10 mouse cellular contexts compared by ENCODE assay signal in the genomic region with DNA sequence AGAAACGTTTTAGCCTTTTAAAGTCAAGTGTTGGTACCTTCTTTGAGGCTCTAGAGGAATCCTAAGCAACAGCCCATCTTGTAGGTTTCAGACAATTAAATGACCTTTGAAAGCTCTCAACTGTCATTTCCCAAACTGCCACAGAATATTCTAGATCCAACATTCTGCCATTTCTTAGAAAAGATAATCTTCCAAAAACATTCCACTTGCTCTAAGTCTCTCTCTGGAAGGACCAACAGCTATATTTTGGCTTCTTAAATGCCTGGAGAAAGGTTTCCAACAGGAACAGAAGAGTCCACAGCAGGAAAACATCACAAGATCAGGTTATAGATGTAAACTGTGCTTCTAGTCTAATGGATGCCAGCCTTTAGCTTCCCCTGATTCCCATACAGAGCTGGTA. TPM values are rescaled to one million over a fixed set of nuclear protein-coding genes. Genes with fewer than 3 reads are reported as not detected.
A peak's percentile ranks its signal among the peaks of the same experiment; 100 is the strongest.
DNase-seq lines count a peak whose midpoint lies in the region; ATAC-seq and TF ChIP-seq lines count a peak whose summit lies in the region.
"Had no signal": no experiment of that assay in that cellular context is flagged by ENCODE, and none has a peak within 500 bp of the region (broad histone marks: within the 10 kb centered on the region; RNA-seq: fewer than 3 reads in every experiment).

A gene (minus strand): TSS at position 101 of the 400 bp plus-strand sequence.
A gene (plus strand): TSS at position 162 of the 400 bp plus-strand sequence.

- H3K9ac ChIP-seq in heart, adult 2 months (ENCODE audit: low read depth, low read length): no peak within 1 kb of the TSS
- no peak within 1 kb of the TSS for H3K9ac ChIP-seq in liver, embryonic 14.5 days (replicated peaks)

- H3K4me1 ChIP-seq in heart, adult 2 months (ENCODE audit: control insufficient read depth, insufficient read depth, low read length): 0 out of 2 replicates have a peak, but pooled peaks cover 3% of the 10 kb centered on the region
- H3K4me1 ChIP-seq in testis, adult 2 months (ENCODE audit: control insufficient read depth, insufficient read depth, low read length): no peaks in the 10 kb centered on the region
- peaks cover 6 to 13% of the 10 kb centered on the region in 2 experiments for H3K4me1 ChIP-seq in liver, embryonic 14.5 days (replicated peaks; ENCODE audit: control insufficient read depth in 2 of 2, insufficient read depth in 2 of 2, low read length in 1 of 2)

- no peaks in the 10 kb centered on the region for H3K27me3 ChIP-seq in heart, adult 2 months (ENCODE audit: control insufficient read depth, insufficient read depth, low read length)
- no peaks in the 10 kb centered on the region for H3K27me3 ChIP-seq in testis, adult 2 months (ENCODE audit: control insufficient read depth, insufficient read depth, low read length)
- H3K27me3 ChIP-seq in liver, embryonic 14.5 days (ENCODE audit: control insufficient read depth, insufficient read depth, low read length): no peaks in the 10 kb centered on the region

- no peak for ATAC-seq in liver, embryonic 14.5 days (ENCODE audit: insufficient read depth)
- ATAC-seq in activated CD4-positive, CD25-positive, alpha-beta regulatory T cell, adult 4 months: no peak
- no peak for ATAC-seq in monocyte, adult 5-6 weeks (replicated peaks; ENCODE audit: insufficient number of reproducible peaks, low FRiP score, low TSS enrichment, poor library complexity, severe bottlenecking)

- no peak for TF ChIP-seq CTCF in heart, adult 2 months (IDR thresholded peaks at IDR 0.05)
- no peak for TF ChIP-seq CTCF in testis, adult 2 months (IDR thresholded peaks at IDR 0.05; ENCODE audit: control insufficient read depth, insufficient read depth, insufficient replicate concordance, low read depth, low read length)
- no peak for TF ChIP-seq CTCF in liver, embryonic 14.5 days (IDR thresholded peaks at IDR 0.05; ENCODE audit: low read depth)

- intact Hi-C loops in heart, adult 2 months (cut with DNase I): no loop called here

- no peaks in the 10 kb centered on the region for H3K36me3 ChIP-seq in heart, adult 2 months (ENCODE audit: control insufficient read depth, insufficient read depth, low read length)
- H3K36me3 ChIP-seq in testis, adult 2 months (ENCODE audit: control insufficient read depth, insufficient read depth, low read length): 0 out of 2 replicates have a peak, but pooled peaks cover 1% of the 10 kb centered on the region
- no peaks in the 10 kb centered on the region for H3K36me3 ChIP-seq in liver, embryonic 14.5 days (replicated peaks; ENCODE audit: control insufficient read depth, insufficient read depth, low read depth)

- no peak for TF ChIP-seq POLR2A in heart, adult 2 months (IDR thresholded peaks at IDR 0.05; ENCODE audit: insufficient read depth, low read depth, low read length)
- no peak for TF ChIP-seq POLR2A in testis, adult 2 months (IDR thresholded peaks at IDR 0.05; ENCODE audit: control insufficient read depth, low read depth, low read length)

- 71% methylated on average over 1 of the region's 1 CpGs for WGBS in heart, adult 2 months
- WGBS in liver, embryonic 14.5 days (ENCODE audit: insufficient replicate concordance): 67% methylated on average over 1 of the region's 1 CpGs

- H3K27ac ChIP-seq in heart, adult 2 months: no peak within 1 kb of the TSS
- peak within 1 kb of the TSS; percentile 69 for H3K27ac ChIP-seq in testis, adult 2 months (ENCODE audit: control insufficient read depth, insufficient read depth, low read depth, low read length)
- no peak within 1 kb of the TSS for H3K27ac ChIP-seq in liver, embryonic 14.5 days

- peak within 1 kb of the TSS; percentile 90 for H3K4me2 ChIP-seq in liver, embryonic 14.5 days (ENCODE audit: low read depth)

- H3K4me3 ChIP-seq in heart, adult 2 months: peak within 1 kb of the TSS; percentile 74
- peak within 1 kb of the TSS; percentile 89 for H3K4me3 ChIP-seq in testis, adult 2 months (ENCODE audit: control insufficient read depth, low read depth, low read length)
- peak within 1 kb of the TSS in 1 of 2 experiments; percentile 85; a peak in 1 of 4 replicates for H3K4me3 ChIP-seq in liver, embryonic 14.5 days (ENCODE audit: insufficient read depth in 1 of 2, low read depth in 2 of 2, low read length in 2 of 2)

- no peak for TF ChIP-seq EP300 in heart, adult 2 months (IDR thresholded peaks at IDR 0.05; ENCODE audit: insufficient read depth, low read depth, low read length)
- TF ChIP-seq EP300 in liver, embryonic 14.5 days (IDR thresholded peaks at IDR 0.05; ENCODE audit: low read depth): no peak

- DNase-seq in heart, adult 2 months: no peak
- no peak for DNase-seq in heart, adult 8-10 months (ENCODE audit: low spot score)
- DNase-seq in testis, postnatal 10 days (ENCODE audit: low spot score): no peak
- DNase-seq in liver, embryonic 14.5 days (ENCODE audit: low read depth in 3 of 3, low spot score in 3 of 3): no peak
- DNase-seq in adrenal gland, adult 18-20 months (ENCODE audit: low spot score in 2 of 2): no peak
- DNase-seq: adrenal gland, adult 8-10 months; kidney, postnatal 36 days had no signal

- no peaks in the 10 kb centered on the region for H3K79me2 ChIP-seq in heart, adult 2 months (replicated peaks; ENCODE audit: control insufficient read depth, insufficient read depth, low read length)

- no peaks in the 10 kb centered on the region for H3K9me3 ChIP-seq in liver, embryonic 14.5 days (ENCODE audit: control insufficient read depth, low read length)

RNA-seq across cellular contexts. Expression of the first gene that starts in this region (rescaled TPM):
- total RNA-seq in heart, adult 2 months (2021): 1 to 10 TPM; 5.2 to 5.3 TPM
- 5.3 and 7.0 TPM in 2 replicates for polyA plus RNA-seq in heart, adult 2 months (2012; rRNA removed)
- total RNA-seq in heart, adult 8-10 months (2022): 1 to 10 TPM; 4.0 to 8.3 (median 5.6) TPM
- polyA plus RNA-seq in testis, adult 2 months (2012; rRNA removed): 22.6 and 22.8 TPM in 2 replicates
- 9.8 and 11.9 TPM in 2 replicates for polyA plus RNA-seq in liver, embryonic 14.5 days (2012; rRNA removed)
- polyA plus RNA-seq in liver, embryonic 14.5 days (2014; fragmentation: Nextera tagmentation; extraction: Ambion mirVana): 16.2 and 18.2 TPM in 2 replicates
- total RNA-seq in adrenal gland, adult 18-20 months (2021): 10 to 100 TPM in 1 of 2 experiments, 1 to 10 TPM in 1; 9.8 to 12.0 TPM
- 10 to 100 TPM in 1 of 2 experiments, 1 to 10 TPM in 1; 8.9 to 10.6 TPM for polyA plus RNA-seq in activated CD4-positive, CD25-positive, alpha-beta regulatory T cell, adult 4 months (2017; shearing (Covaris generic))
- 2.5 to 6.2 TPM (median 5.2 TPM) in 3 replicates for total RNA-seq in monocyte, adult 5-6 weeks (2017)

RNA-seq across cellular contexts. Expression of the second gene that starts in this region (rescaled TPM):
- not detected for total RNA-seq in heart, adult 2 months (2021)
- polyA plus RNA-seq in heart, adult 2 months (2012; rRNA removed): not detected in 2 replicates
- total RNA-seq in heart, adult 8-10 months (2022): not detected
- polyA plus RNA-seq in testis, adult 2 months (2012; rRNA removed): 54.3 and 79.5 TPM in 2 replicates
- polyA plus RNA-seq in liver, embryonic 14.5 days (2012; rRNA removed): not detected in 2 replicates
- polyA plus RNA-seq in liver, embryonic 14.5 days (2014; fragmentation: Nextera tagmentation; extraction: Ambion mirVana): not detected in 2 replicates
- total RNA-seq in adrenal gland, adult 18-20 months (2021): not detected
- polyA plus RNA-seq in activated CD4-positive, CD25-positive, alpha-beta regulatory T cell, adult 4 months (2017; shearing (Covaris generic)): not detected
- not detected in 3 replicates for total RNA-seq in monocyte, adult 5-6 weeks (2017)
- total RNA-seq: adrenal gland, adult 8-10 months had no signal

Comparison
In these comparisons a context has a peak if more than half of its experiments do, and no peak if none do; other contexts are left out.
1. RNA of the second gene that starts in this region (polyA plus RNA-seq): 54.3 to 79.5 TPM in testis, adult 2 months; not detected in activated CD4-positive, CD25-positive, alpha-beta regulatory T cell, adult 4 months, not detected in heart, adult 2 months and not detected in liver, embryonic 14.5 days; every median in the first group is over 10 times any median in the second.